Mouse (Mus musculus) heart, adult 11 months (tissue): ENCODE measurements around the gene Olfr149.
"Not testable (repeated sequence)": the region's sequence is repeated elsewhere in the genome, so short reads cannot be mapped to it uniquely, and the experiment has no call there.

Source experiments
- DNase-seq: peaks from one replicate; pipeline ENCODE4 v3.0.0; 2022

Olfr149 gene

DNA sequence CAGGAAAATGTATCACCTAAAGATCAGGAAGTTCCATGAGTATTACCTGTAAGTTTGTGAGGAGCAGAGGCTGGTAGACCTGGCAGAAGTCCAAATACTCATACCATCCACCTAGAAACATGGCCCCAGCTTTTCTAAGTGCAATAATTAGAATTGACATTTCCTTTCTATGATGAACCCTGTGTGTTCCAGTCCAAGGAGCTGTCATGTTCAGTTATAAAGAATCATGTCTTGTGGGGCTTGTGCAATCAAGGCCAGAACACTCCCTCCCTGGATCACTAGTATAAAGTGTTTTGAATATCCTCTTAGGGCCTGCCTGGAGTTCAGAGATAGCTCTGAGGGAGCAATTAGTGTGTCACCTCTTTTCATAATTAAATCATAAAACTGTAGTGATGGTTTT, at the start of gene Olfr149:
TSS of gene Olfr149 (minus strand) at position 101 of the 400 bp plus-strand sequence.
- DNase-seq, result no peak

DNA sequence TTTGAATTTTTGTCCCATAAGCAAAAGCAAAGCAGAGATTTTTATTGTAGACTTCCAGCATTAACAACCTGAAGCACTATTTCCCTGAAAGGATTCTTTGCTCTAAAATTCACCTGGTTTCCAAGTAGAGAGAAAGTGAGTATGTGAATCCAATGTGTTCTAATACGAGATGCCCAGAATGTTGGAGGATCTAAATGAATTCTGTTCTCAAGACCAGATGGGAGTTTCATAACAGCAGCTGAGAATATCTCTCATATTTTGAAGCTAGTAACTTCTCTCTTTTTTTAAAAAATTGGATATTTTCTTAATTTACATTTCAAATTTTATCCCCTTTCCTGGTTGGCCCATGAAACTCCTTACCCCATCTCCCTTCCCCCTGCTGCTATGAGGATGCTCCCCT, 39.5 kb upstream of the Olfr149 start:
- no peak for DNase-seq

DNA sequence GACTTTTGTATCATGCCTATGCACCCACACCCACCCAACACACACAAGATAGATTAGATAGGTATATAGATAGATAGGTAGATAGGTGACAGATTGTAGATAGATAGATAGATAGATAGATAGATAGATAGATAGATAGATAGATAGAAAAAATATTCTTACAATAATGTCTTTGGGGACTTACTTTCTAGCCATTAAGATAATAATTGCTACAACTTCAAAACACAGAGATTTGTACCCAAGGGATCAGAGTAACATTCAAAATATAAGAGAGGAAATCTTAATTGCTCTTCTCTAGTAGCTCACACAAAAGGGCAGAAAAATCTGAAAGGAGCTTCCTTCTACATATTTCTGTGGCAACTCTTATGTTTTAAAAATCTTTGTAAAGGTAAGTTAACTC, 39.0 kb upstream of the Olfr149 start, which contains the start of gene Olfr967:
TSS of gene Olfr967 (plus strand) at position 301 of the 400 bp plus-strand sequence.
- no peak for DNase-seq

DNA sequence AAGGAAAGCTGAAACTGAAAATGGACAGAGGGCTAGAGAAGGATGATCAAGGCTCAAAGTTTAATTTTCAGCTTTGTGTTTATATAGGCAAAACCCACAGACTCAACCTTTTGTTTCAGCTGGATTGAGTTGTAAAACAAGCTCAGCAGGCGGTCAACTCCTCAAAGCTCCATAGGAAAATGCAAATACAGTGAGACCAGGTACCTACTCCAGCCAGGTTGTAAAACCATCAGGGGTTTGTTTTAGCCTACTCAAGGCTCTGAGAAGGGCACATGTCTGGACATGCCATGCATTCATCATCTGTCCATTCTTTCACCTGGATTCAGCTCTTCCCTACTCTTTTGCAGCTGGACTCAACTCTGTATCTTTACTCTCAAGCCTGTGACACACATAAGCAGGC, 33.8 kb upstream of the Olfr149 start:
- DNase-seq, result no peak

DNA sequence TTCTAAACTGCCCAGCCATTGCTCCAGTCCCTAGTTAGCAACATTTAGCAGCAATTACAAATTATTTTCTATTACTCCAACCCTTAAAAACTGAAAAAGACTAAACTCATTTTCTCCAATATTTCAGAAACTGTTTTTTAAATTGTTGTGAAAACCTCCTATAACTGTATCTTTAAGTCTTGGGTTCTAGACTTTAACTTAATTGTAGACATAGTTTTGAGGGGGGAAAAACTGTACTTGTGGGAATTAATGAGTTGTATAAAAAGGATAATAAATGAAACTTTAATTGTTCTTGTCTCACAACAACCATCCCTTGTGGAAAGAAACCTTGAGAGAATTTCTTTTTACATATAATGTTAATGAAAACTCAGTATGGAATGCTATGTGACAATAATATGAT, 23.8 kb upstream of the Olfr149 start, which contains the start of gene Olfr150:
TSS of gene Olfr150 (plus strand) at position 301 of the 400 bp plus-strand sequence.
- DNase-seq, result no peak

DNA sequence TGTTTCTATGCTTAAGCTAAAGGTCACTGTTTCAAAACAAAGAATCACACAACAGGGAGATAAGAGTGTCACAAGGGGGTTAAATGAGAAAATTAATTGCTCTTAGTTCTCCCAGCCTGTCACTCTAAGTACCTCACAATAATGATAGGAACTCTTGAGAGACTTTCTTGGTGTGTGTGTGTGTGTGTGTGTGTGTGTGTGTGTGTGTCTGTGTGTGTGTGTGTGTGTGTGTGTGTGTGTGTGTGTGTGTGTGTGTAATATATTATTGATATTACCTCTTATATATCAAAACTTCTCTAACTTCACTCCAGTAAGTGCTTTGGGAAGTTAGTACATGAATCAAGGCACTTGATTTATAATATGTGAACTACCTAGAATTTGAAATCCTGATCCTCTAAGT, 4.1 kb upstream of the Olfr149 start, which contains the start of gene Olfr965:
TSS of gene Olfr965 (plus strand) at position 301 of the 400 bp plus-strand sequence.
- no peak for DNase-seq

DNA sequence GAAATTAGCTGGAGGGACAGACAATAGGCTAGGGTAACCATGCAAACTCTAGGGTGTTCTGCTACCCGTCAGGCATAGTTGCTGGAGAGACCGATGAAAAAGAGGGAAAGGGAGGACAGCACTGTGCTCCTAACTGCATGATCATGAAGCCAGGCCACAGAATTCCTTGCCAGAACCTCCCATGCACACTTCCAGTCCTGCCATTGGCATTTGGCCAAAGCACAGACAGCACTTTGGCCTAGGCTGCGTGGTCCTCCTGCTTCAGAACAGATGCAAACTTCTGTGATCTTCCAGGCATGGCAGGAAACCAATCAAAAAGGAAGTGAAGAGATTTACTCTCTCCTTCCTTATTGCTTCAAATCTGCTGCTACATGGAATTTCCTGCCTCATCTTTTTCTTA, 2.0 kb upstream of the Olfr149 start:
- DNase-seq, result peak; percentile 87

DNA sequence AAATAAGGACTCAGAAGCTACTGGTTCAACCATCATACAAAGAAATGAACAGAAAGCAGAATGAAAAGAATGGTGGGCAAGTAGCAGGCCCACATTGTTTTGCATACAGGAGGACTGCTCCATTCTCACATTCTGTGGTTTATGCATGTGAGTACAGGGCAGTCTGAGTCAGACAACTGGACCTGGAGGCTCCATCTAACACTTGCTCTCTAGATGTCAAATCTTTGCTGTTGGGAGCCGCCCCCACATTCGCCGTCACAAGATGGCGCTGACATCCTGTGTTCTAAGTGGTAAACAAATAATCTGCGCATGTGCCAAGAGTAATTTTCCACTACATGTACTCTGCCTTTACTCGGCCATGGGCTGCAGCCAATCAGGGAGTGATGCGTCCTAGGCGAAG, 5.8 kb downstream of the Olfr149 start:
- DNase-seq, result not testable (repeated sequence)

DNA sequence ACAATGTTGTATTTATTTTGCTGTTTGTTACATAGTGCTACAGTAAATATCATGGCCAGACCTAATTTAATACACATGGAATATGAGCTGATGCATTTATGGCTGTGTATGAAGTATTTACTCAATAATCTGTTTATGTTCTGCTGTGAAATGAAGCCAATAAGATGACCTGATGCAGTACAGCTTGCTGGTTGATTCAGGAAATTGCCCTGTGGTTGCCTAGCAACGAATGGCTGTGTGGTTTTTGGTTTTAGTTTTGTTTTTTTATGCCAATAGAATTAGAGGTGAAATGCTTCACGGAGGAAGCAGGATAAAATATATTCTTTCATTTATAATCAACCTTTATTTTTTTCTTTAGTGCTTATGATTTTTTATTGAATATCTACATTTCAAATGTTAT, 27.6 kb downstream of the Olfr149 start:
- DNase-seq, result no peak

DNA sequence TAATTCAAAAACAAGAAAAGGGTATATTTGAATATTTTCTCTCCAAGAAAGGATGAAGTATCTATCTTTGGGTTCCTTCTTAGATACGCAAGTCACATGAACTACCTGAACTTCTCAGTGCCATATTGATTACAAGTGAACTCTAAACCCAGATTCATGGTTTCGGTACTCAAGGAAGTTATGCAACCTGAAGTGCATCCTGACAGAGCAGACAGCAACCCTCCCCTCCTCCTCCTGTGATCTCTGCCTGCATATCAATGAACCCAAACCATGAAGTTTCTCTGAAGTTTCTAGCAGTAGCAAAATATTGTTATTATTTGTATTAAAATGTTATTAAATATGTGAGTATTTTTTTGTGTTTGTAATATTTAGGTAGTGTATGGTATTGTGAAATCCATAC, 28.4 kb downstream of the Olfr149 start:
- DNase-seq, result no peak

DNA sequence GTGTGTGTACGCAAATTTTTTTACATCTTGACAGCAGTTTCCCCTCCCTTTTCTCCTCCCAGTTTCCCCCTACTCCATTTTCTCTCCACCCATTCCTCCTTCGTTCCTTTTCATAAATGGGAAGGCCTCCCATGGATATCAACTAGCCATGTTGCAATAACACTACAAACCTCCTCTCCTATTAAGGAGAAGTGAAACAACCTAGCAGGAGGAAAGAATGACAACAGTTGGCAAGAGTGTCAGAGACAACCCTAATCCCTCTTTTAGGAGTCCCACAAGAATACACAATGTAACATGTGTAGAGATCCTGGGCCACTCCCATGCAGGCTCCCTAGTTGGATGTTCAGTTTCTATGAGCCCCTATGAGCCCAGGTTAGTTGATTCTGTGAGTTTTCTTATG, 32.1 kb downstream of the Olfr149 start:
- no peak for DNase-seq

DNA sequence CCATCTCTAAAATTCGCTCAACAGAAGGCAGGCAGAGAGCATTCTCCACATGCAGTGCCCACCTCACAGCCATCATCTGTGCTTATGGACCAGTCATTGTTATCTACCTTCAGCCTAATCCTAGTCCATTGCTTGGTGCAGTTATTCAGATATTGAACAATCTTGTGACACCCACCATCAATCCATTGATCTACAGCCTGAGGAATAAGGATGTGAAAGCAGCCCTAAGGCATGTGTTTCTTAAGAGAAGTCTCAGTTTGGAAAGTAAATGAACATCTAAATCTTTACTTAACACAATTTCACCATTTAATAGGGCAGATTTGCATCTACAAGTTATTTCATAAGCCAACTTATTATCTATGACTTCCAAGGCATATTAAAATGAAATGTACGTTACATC, 37.2 kb downstream of the Olfr149 start:
- DNase-seq, result no peak

DNA sequence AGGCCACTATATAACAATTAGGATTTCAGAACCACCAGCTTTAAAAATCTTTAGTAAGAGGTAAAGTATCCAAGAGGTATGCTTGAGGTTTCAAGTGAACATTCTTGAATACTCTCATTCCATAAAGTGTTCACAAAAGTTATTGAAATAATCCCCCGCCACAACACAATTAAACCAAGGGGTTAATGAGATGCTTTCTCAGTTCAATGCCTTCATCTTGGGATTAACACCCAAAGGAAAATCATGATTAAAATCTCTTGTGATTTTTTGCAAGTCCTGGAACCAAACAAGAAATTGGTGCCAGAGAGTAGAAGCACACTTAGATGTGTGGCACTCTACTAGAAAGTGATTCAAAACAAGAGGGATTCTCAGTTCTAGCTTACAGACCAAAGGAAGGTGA, 40.0 kb downstream of the Olfr149 start, which contains the start of gene Olfr963:
TSS of gene Olfr963 (plus strand) at position 301 of the 400 bp plus-strand sequence.
- no peak for DNase-seq

DNA sequence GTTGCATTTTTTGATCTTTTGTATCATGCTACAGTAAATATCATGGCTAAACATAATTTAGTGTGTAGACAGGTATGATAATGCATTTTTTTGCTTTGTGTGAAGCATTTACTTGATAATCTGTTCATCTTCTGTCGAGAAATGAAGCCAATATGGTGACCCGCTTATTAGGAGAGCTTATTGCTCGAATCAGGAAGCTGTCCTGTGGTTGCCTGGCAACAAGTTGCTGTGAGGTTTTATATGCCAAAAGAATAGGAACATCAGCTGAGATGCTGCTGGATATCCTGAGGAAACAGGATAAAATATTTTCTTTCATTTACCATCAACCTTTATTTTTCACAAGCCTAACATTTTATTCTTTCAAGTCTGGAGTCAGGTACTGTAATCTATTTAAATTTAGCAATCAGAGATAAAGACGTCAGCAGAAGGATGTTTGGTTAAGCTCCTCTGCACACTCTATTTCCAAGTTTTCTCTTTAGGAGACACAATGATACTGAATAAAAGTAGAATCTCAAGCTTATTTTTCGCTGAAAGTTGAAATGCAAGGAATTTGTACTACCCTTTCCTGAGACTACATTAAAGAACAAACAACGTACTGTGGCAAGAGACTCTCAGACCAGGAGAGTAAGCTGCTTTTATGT, 52.0 kb downstream of the Olfr149 start:
- no peak for DNase-seq
